Mouse (Mus musculus) intestine, embryonic 14.5 days (tissue): ENCODE data around the gene Tinf2. TPM values are rescaled to one million over a fixed set of nuclear protein-coding genes. Genes with fewer than 3 reads are reported as not detected.

Experiments
- ATAC-seq: fragments of 200-750 bp; cut with Nextera tagmentation; replicated peaks from 2 replicates; pipeline ENCODE4 v1.8.0; 2017; ENCODE audit warnings: low read depth, moderate number of reproducible peaks, moderate TSS enrichment, moderate library complexity; ENCODE audit not compliant: low FRiP score, low TSS enrichment
- DNase-seq: peaks from one replicate; pipeline ENCODE4 v3.0.0-alpha.2; 2018; ENCODE audit warnings: low spot score
- H3K27ac ChIP-seq: fragments of 300-500 bp; sonication (generic); 2 replicates; pipeline ENCODE4 v1.5.1; 2014; ENCODE audit warnings: low read depth, mild to moderate bottlenecking, control low read depth
- H3K27me3 ChIP-seq: fragments of 300-500 bp; sonication (generic); replicated peaks from 2 replicates; pipeline ENCODE4 v1.6.1; 2014; ENCODE audit warnings: low read length, control low read depth; ENCODE audit not compliant: control insufficient read depth, insufficient read depth
- H3K36me3 ChIP-seq: fragments of 300-500 bp; sonication (generic); 2 replicates; pipeline ENCODE4 v1.6.1; 2014; ENCODE audit warnings: low read length, control low read depth; ENCODE audit not compliant: control insufficient read depth, insufficient read depth
- H3K4me1 ChIP-seq: fragments of 300-500 bp; sonication (generic); replicated peaks from 2 replicates; pipeline ENCODE4 v1.6.1; 2014; ENCODE audit warnings: low read length, control low read depth, mixed read lengths; ENCODE audit not compliant: control insufficient read depth, insufficient read depth
- H3K4me2 ChIP-seq: fragments of 300-500 bp; sonication (generic); 2 replicates; pipeline ENCODE4 v1.6.1; 2014; ENCODE audit warnings: low read length
- H3K4me3 ChIP-seq: fragments of 300-500 bp; sonication (generic); 2 replicates; pipeline ENCODE4 v1.5.1; 2014; ENCODE audit warnings: low read depth, low read length, control low read depth, mixed read lengths
- H3K9ac ChIP-seq: fragments of 300-500 bp; sonication (generic); 2 replicates; pipeline ENCODE4 v1.6.1; 2014; ENCODE audit warnings: mild to moderate bottlenecking, low read length
- H3K9me3 ChIP-seq: fragments of 300-500 bp; sonication (generic); 2 replicates; pipeline ENCODE4 v1.6.1; 2016; ENCODE audit warnings: low read length, control low read depth; ENCODE audit not compliant: control insufficient read depth
- WGBS: fragments of 180-500 bp; shearing (Covaris S2); extraction: QIAGEN DNeasy Blood & Tissue Kit; methylation state at CpG from one replicate; pipeline ENCODE4 v1.1.7; 2014; 5-methylcytosine and 5-hydroxymethylcytosine counted together
- polyA plus RNA-seq: library from polyadenylated mRNA; unstranded; fragments of >200 nt; fragmentation: Nextera tagmentation; extraction: Ambion mirVana; gene quantifications from 2 replicates; pipeline ENCODE4 v1.2.1, GENCODE M21; 2014

Gene Tinf2
- polyA plus RNA-seq, 1 experiment from 2014 or later: 46.4 TPM

- Histone ChIP-seq H3K9me3 (no peaks in the 10 kb centered on the region), H3K27ac (no peak overlapping the region), H3K4me3 (peak overlapping the region; percentile 14; the same call in 1 of the 2 replicates), H3K9ac (no peak overlapping the region), H3K4me2 (peak overlapping the region; percentile 48), H3K4me1 (peaks cover 9% of the 10 kb centered on the region; the same call in 1 of the 2 replicates), H3K27me3 (peaks cover 8% of the 10 kb centered on the region; the same call in 1 of the 2 replicates), H3K36me3 (peaks cover 22% of the 10 kb centered on the region)
- DNase-seq (no peak), ATAC-seq (peak; percentile 51)
- 16% methylated on average over 25 of the region's 25 CpGs for WGBS
Measured at GRCm38 (mm10) chr14:55713007-55713728, 31.5 kb upstream of the Tinf2 start.

DNA sequence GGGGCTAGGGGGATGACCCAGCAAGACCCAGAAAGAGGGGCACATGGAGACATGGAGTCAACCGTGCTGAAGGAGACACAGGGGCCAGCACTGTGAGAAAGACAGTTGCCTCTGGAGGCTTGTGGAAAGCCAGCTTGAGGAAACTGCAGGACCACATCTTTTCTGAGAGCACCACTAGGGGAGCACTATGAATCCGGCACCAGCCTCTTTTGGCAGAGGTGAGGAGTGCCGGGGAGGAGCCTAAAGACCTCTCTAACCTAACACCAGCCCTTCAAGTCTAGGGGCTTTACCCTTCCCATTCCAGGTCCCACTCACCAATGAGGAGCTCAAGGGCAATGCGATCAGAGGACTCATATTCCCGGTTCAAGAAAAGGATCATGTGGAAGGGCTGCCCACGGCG lies 30.2 kb upstream of the Tinf2 start:
- DNase-seq (no peak), ATAC-seq (no peak)
- H3K4me1 ChIP-seq: peaks cover 9% of the 10 kb centered on the region; the same call in 1 of the 2 replicates
- WGBS: 82% methylated on average over 7 of the region's 7 CpGs
- H3K9me3 ChIP-seq: no peaks in the 10 kb centered on the region
- no peak overlapping the region for H3K9ac ChIP-seq
- no peak overlapping the region for H3K4me2 ChIP-seq
- H3K36me3 ChIP-seq: peaks cover 8% of the 10 kb centered on the region
- no peak overlapping the region for H3K4me3 ChIP-seq
- H3K27ac ChIP-seq: no peak overlapping the region
- peaks cover 8% of the 10 kb centered on the region; the same call in 1 of the 2 replicates for H3K27me3 ChIP-seq

DNA sequence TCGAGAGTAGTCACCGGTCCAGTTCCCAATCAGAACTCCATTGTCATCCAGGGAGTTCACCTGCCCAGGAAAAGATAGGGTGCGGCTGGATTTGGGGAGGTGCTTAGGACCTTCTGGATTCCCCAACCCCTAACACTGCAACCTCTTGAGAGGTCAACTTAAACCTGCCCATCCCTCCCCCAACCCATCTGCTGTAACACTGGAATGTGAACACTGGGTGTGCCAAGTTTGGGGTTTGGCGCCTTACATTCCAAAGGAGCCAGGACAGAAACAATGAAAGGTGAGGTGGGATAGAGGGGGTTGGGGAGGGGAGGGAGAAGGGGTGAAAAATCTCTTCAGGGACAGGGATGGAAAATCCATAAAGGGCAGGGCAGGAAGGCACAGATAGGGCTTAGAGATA lies 27.9 kb upstream of the Tinf2 start:
- H3K9me3 ChIP-seq: no peaks in the 10 kb centered on the region
- ATAC-seq (no peak), DNase-seq (no peak)
- peaks cover 8% of the 10 kb centered on the region; the same call in 1 of the 2 replicates for H3K27me3 ChIP-seq
- H3K9ac ChIP-seq: no peak overlapping the region
- 79% methylated on average over 4 of the region's 4 CpGs for WGBS
- peaks cover 9% of the 10 kb centered on the region; the same call in 1 of the 2 replicates for H3K4me1 ChIP-seq
- H3K36me3 ChIP-seq: no peaks in the 10 kb centered on the region
- no peak overlapping the region for H3K27ac ChIP-seq
- no peak overlapping the region for H3K4me3 ChIP-seq
- H3K4me2 ChIP-seq: no peak overlapping the region

DNA sequence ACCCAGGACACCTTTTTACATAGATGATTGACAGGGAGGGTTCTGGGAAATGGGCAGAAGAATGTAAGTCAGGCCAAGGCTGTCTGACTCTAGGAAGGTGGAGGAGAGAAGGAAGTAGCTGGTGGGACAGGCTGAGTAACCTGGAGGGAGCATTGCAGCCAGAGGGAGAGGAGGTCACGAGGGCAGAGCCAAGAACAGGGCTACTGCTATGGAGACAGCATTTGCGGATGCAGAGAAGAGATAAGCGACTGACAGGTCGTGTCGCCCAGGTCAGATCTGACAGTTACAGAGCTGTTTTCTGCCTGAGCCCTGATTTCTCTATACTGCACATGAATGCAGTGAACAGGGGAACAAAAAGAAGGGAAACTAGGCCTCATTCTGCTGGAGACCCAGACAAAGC lies 25.8 kb upstream of the Tinf2 start:
- WGBS: 67% methylated on average over 5 of the region's 5 CpGs
- ATAC-seq (no peak), DNase-seq (no peak)
- H3K9ac ChIP-seq: no peak overlapping the region
- H3K4me2 ChIP-seq: no peak overlapping the region
- H3K4me3 ChIP-seq: no peak overlapping the region
- no peaks in the 10 kb centered on the region for H3K9me3 ChIP-seq
- no peaks in the 10 kb centered on the region for H3K4me1 ChIP-seq
- H3K27ac ChIP-seq: no peak overlapping the region
- H3K36me3 ChIP-seq: no peaks in the 10 kb centered on the region
- 0 out of 2 replicates have a peak, but pooled peaks cover under 1% of the 10 kb centered on the region for H3K27me3 ChIP-seq

DNA sequence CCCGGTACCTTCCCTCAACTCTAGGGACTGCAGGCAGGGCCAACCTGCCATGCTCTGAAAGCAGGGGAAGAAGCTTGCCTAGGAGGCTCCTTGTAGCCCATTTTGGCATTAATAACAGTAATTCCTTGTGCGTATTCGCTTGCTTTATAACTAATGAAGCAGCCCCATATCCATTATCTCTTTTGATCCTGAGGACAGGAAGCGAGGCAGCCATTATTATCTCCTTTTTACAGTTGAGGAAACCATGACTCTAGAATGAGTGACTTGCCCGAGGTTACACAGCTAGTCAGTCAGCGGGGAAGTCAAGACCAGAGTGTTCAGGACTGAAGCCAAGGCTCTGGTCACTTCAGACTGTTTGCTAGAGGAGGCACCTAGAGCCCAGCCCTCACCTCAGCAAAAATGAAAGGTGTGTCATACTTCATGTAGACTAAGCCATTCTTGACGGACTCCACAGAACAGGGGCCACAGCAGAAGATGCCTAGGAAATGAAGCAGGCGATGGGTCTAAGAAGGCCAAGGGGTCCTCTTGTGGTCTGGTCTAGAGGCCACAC lies 24.5 kb upstream of the Tinf2 start:
- ATAC-seq (no peak), DNase-seq (no peak)
- no peaks in the 10 kb centered on the region for H3K9me3 ChIP-seq
- no peak overlapping the region for H3K9ac ChIP-seq
- no peaks in the 10 kb centered on the region for H3K36me3 ChIP-seq
- no peaks in the 10 kb centered on the region for H3K27me3 ChIP-seq
- 86% methylated on average over 8 of the region's 8 CpGs for WGBS
- no peak overlapping the region for H3K4me2 ChIP-seq
- no peak overlapping the region for H3K4me3 ChIP-seq
- no peak overlapping the region for H3K27ac ChIP-seq
- H3K4me1 ChIP-seq: no peaks in the 10 kb centered on the region

DNA sequence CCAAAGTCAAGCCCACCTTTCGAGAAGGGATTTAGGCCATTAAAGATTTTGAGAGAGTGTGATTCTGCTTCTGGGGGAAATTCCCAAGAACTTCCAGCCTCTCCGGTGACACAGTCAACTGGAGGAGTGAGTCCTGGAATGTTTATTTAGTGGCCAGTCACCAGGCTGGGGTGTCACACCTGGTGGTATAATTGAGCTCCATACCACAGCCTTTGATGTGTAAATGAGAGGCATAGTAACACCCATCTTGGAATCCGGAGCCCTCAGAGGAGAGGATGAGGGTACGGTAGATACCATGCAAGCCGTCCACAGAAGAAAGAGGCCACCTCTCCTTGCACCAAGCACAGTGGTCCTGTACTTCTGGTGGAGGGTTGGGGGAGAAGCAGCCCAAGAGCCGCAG lies 21.1 kb upstream of the Tinf2 start:
- Histone ChIP-seq H3K9ac (no peak overlapping the region), H3K4me3 (no peak overlapping the region), H3K4me2 (no peak overlapping the region), H3K27ac (no peak overlapping the region), H3K36me3 (no peaks in the 10 kb centered on the region), H3K4me1 (no peaks in the 10 kb centered on the region), H3K9me3 (no peaks in the 10 kb centered on the region), H3K27me3 (no peaks in the 10 kb centered on the region)
- DNase-seq (no peak), ATAC-seq (no peak)
- 45% methylated on average over 6 of the region's 6 CpGs for WGBS

DNA sequence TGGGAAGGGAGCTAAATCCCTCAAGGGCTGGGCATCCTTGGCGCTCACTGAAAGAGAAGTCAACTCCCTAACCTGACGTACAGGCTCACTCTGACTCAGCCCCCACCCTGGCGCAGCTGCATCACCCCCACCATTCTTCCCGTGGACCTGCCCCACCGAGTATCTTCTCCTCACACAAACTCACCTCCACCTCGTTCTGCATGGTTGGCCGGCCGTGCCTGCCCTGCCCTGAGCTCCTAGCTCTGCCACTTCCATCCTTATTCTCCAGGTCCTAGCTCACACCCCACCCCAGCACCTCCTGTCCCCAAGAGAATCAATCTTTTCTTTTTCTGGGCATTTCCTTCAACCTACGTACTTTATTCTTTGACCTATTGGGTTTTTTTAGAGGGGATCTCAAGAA lies 19.5 kb upstream of the Tinf2 start:
- no peak overlapping the region for H3K9ac ChIP-seq
- H3K36me3 ChIP-seq: no peaks in the 10 kb centered on the region
- no peaks in the 10 kb centered on the region for H3K27me3 ChIP-seq
- H3K4me2 ChIP-seq: no peak overlapping the region
- DNase-seq (no peak), ATAC-seq (no peak)
- 58% methylated on average over 9 of the region's 9 CpGs for WGBS
- H3K9me3 ChIP-seq: no peaks in the 10 kb centered on the region
- H3K4me1 ChIP-seq: no peaks in the 10 kb centered on the region
- no peak overlapping the region for H3K27ac ChIP-seq
- no peak overlapping the region for H3K4me3 ChIP-seq

GRCm38 (mm10) chr14:55697226-55697625 lies 15.6 kb upstream of the Tinf2 start:
- 80% methylated on average over 4 of the region's 4 CpGs for WGBS
- H3K36me3 ChIP-seq: no peaks in the 10 kb centered on the region
- no peak overlapping the region for H3K27ac ChIP-seq
- no peaks in the 10 kb centered on the region for H3K4me1 ChIP-seq
- no peak overlapping the region for H3K4me2 ChIP-seq
- DNase-seq: no peak
- H3K9me3 ChIP-seq: no peaks in the 10 kb centered on the region
- no peaks in the 10 kb centered on the region for H3K27me3 ChIP-seq
- ATAC-seq: no peak
- H3K4me3 ChIP-seq: no peak overlapping the region
- H3K9ac ChIP-seq: no peak overlapping the region

DNA sequence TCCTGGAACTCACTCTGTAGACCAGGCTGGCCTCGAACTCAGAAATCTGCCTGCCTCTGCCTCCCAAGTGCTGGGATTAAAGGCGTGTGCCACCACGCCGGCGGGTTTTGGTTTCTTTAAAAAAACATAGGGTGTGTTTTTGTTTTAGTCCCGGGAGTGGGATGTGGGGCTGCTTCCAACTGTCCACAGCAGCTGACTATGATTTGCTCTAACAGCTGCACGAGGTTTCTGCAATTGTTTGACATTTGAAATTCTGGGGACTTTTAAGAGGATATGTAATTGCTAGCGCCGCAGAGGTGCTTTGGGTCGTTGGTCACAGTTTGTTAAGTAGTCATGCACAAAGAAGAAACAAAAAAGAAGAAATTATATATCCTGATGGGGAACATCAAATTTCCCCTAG lies 7.8 kb upstream of the Tinf2 start:
- no peak overlapping the region for H3K9ac ChIP-seq
- no peak overlapping the region for H3K4me2 ChIP-seq
- H3K27ac ChIP-seq: no peak overlapping the region
- 74% methylated on average over 10 of the region's 10 CpGs for WGBS
- H3K36me3 ChIP-seq: no peaks in the 10 kb centered on the region
- no peak for ATAC-seq
- no peaks in the 10 kb centered on the region for H3K27me3 ChIP-seq
- no peaks in the 10 kb centered on the region for H3K9me3 ChIP-seq
- no peaks in the 10 kb centered on the region for H3K4me1 ChIP-seq
- H3K4me3 ChIP-seq: no peak overlapping the region
- DNase-seq: no peak
